Mouse (Mus musculus) kidney, adult 8-10 months (tissue): ENCODE measurements at regions not wholly inside any gene's neighbourhood (a gene's known extent, or its start where the extent isn't known, plus 50 kb on each side); places are given as distances from the start of the nearest gene placed in this dataset.

Experiments
- DNase-seq, 2 experiments: peaks; one replicate each; pipeline ENCODE4 v3.0.0; 2022

- DNase-seq: no peak
Observed at GRCm38 (mm10) chr3:105380818-105381217, 71.3 kb upstream of the Kcnd3 start.

GRCm38 (mm10) chr3:105392611-105393514 lies 59.3 kb upstream of the Kcnd3 start:
- DNase-seq: peak; percentile 57 to 64
